Mouse (Mus musculus): ENCODE data around the gene Sphk2.

The Sphk2 gene

GRCm38 (mm10) chr7:45723301-45723700 lies 5.5 kb upstream of the Sphk2 start:
- no peak for DNase-seq

GRCm38 (mm10) chr7:45722348-45722713 lies 4.5 kb upstream of the Sphk2 start:
- DNase-seq: no peak

- DNase-seq: no peak
Observed at GRCm38 (mm10) chr7:45721642-45722347, 4.0 kb upstream of the Sphk2 start.

- no peak for DNase-seq
Observed at GRCm38 (mm10) chr7:45721234-45721571, 3.4 kb upstream of the Sphk2 start.

- no peak for DNase-seq
Observed at GRCm38 (mm10) chr7:45720413-45721233, 2.8 kb upstream of the Sphk2 start, which contains the start of gene Fam83e. TSS of gene Fam83e (plus strand) at chr7:45721212.

- DNase-seq: no peak
Observed at GRCm38 (mm10) chr7:45719738-45720412, 2.1 kb upstream of the Sphk2 start.

GRCm38 (mm10) chr7:45719180-45719579 lies 1.4 kb upstream of the Sphk2 start:
- DNase-seq: no peak

GRCm38 (mm10) chr7:45718331-45718730 lies 529 bp upstream of the Sphk2 start:
- no peak for DNase-seq

- DNase-seq: no peak
Observed at GRCm38 (mm10) chr7:45716952-45717917, 567 bp downstream of the Sphk2 start.

GRCm38 (mm10) chr7:45716460-45716857 lies 1.3 kb downstream of the Sphk2 start:
- no peak for DNase-seq

GRCm38 (mm10) chr7:45715741-45716459 lies 1.9 kb downstream of the Sphk2 start:
- peak; percentile 63 for DNase-seq

- peak; percentile 99 for DNase-seq
Observed at GRCm38 (mm10) chr7:45715090-45715708, 2.6 kb downstream of the Sphk2 start, which contains the start of gene Rpl18. TSS of gene Rpl18 (plus strand) at chr7:45715457.

- no peak for DNase-seq
Observed at GRCm38 (mm10) chr7:45714630-45715089, 3.1 kb downstream of the Sphk2 start.

GRCm38 (mm10) chr7:45713881-45714520 lies 3.8 kb downstream of the Sphk2 start:
- no peak for DNase-seq

- no peak for DNase-seq
Observed at GRCm38 (mm10) chr7:45713396-45713795, 4.4 kb downstream of the Sphk2 start.

- peak; percentile 61 for DNase-seq
Observed at GRCm38 (mm10) chr7:45712022-45712757, 5.6 kb downstream of the Sphk2 start.

GRCm38 (mm10) chr7:45711316-45712021 lies 6.3 kb downstream of the Sphk2 start:
- DNase-seq: no peak

- no peak for DNase-seq
Observed at GRCm38 (mm10) chr7:45710477-45711191, 7.2 kb downstream of the Sphk2 start.
